In genomic region chr11:100891256-100892123, GRCm38 (mm10) we compare ENCODE assay signal across 10 mouse cellular contexts. TPM values are rescaled to one million over a fixed set of nuclear protein-coding genes. Genes with fewer than 3 reads are reported as not detected.
DNase-seq lines count a peak whose midpoint lies in the region; ATAC-seq lines count a peak whose summit lies in the region.
"Had no signal": no experiment of that assay in that cellular context is flagged by ENCODE, and none has a peak within 500 bp of the region (broad histone marks: within the 10 kb centered on the region; RNA-seq: fewer than 3 reads in every experiment).

No protein-coding gene starts in this region.

- H3K9me3 ChIP-seq in neural tube, embryonic 13.5 days, result no peaks in the 10 kb centered on the region
- H3K9me3 ChIP-seq in liver, embryonic 13.5 days (replicated peaks), result no peaks in the 10 kb centered on the region
- H3K9me3 ChIP-seq in midbrain, embryonic 14.5 days (ENCODE audit: control insufficient read depth, low read length), result no peaks in the 10 kb centered on the region

- WGBS in neural tube, embryonic 13.5 days, result 73% methylated on average over 15 of the region's 15 CpGs
- WGBS in liver, embryonic 13.5 days (ENCODE audit: insufficient replicate concordance), result 21% methylated on average over 15 of the region's 15 CpGs
- 66% methylated on average over 15 of the region's 15 CpGs for WGBS in midbrain, embryonic 14.5 days

- no peak overlapping the region for H3K4me3 ChIP-seq in neural tube, embryonic 13.5 days
- peak overlapping the region; percentile 22 for H3K4me3 ChIP-seq in liver, embryonic 13.5 days (replicated peaks)
- no peak overlapping the region for H3K4me3 ChIP-seq in midbrain, embryonic 14.5 days (replicated peaks; ENCODE audit: low read depth, low read length)

- H3K4me2 ChIP-seq in neural tube, embryonic 13.5 days, result no peak overlapping the region
- peak overlapping the region; percentile 61 for H3K4me2 ChIP-seq in liver, embryonic 13.5 days
- no peak overlapping the region for H3K4me2 ChIP-seq in midbrain, embryonic 14.5 days (ENCODE audit: low read length)

- no peak overlapping the region for H3K27ac ChIP-seq in neural tube, embryonic 13.5 days (replicated peaks)
- H3K27ac ChIP-seq in liver, embryonic 13.5 days, result peak overlapping the region; percentile 94
- H3K27ac ChIP-seq in midbrain, embryonic 14.5 days (replicated peaks; ENCODE audit: low read depth, low read length), result no peak overlapping the region

- H3K9ac ChIP-seq in neural tube, embryonic 13.5 days, result 0 out of 2 replicates have a peak overlapping the region, but pooled peaks have one; percentile 26
- H3K9ac ChIP-seq in liver, embryonic 13.5 days, result peak overlapping the region; percentile 68
- H3K9ac ChIP-seq in midbrain, embryonic 14.5 days (replicated peaks; ENCODE audit: low read length), result no peak overlapping the region
- H3K9ac ChIP-seq: forebrain, postnatal 0 days had no signal

- H3K27me3 ChIP-seq in neural tube, embryonic 13.5 days, result no peaks in the 10 kb centered on the region
- no peaks in the 10 kb centered on the region for H3K27me3 ChIP-seq in liver, embryonic 13.5 days
- no peaks in the 10 kb centered on the region for H3K27me3 ChIP-seq in midbrain, embryonic 14.5 days (ENCODE audit: control insufficient read depth, insufficient read depth, low read length)
- H3K27me3 ChIP-seq: CH12.LX had no signal

- peaks cover 84% of the 10 kb centered on the region for H3K36me3 ChIP-seq in neural tube, embryonic 13.5 days
- H3K36me3 ChIP-seq in liver, embryonic 13.5 days, result peaks cover 66% of the 10 kb centered on the region
- peaks cover 24% of the 10 kb centered on the region for H3K36me3 ChIP-seq in midbrain, embryonic 14.5 days (ENCODE audit: control insufficient read depth, insufficient read depth, low read length)

- peak; percentile 91 for DNase-seq in heart, adult 11 months
- no peak for DNase-seq in heart, postnatal 4 days
- DNase-seq in neural tube, embryonic 10.5 days (ENCODE audit: extremely low spot score, low spot score), result no peak
- DNase-seq in liver, embryonic 13.5 days, result peak; percentile 74
- DNase-seq in left cerebral cortex, postnatal 4 days, result no peak
- no peak for DNase-seq in cerebellum, adult 11-12 months
- no peak for DNase-seq in midbrain, embryonic 14.5 days

- ATAC-seq in neural tube, embryonic 13.5 days (ENCODE audit: low read depth), result no peak
- ATAC-seq in liver, embryonic 13.5 days (ENCODE audit: low read depth), result peak; percentile 82
- no peak for ATAC-seq in midbrain, embryonic 14.5 days (ENCODE audit: low FRiP score, low TSS enrichment)
- ATAC-seq: forebrain, postnatal 0 days had no signal

- H3K4me1 ChIP-seq in neural tube, embryonic 13.5 days (replicated peaks), result 0 out of 2 replicates have a peak, but pooled peaks cover 14% of the 10 kb centered on the region
- H3K4me1 ChIP-seq in liver, embryonic 13.5 days (replicated peaks), result peaks cover 77% of the 10 kb centered on the region
- H3K4me1 ChIP-seq in midbrain, embryonic 14.5 days (ENCODE audit: control insufficient read depth, insufficient read depth, low read length), result no peaks in the 10 kb centered on the region

- intact Hi-C loops in left cerebral cortex, postnatal 4 days (cut with DNase I), result loop anchor here (2.0 kb wide), 1 partner anchor 67 kb away; no protein-coding TSS in a partner anchor

RNA-seq across cellular contexts. Expression of gene Stat5a, which starts 32.3 kb away (rescaled TPM):
- 10 to 100 TPM; 15.7 to 17.4 TPM for total RNA-seq in heart, postnatal 4 days (2021)
- polyA plus RNA-seq in neural tube, embryonic 13.5 days (2015; fragmentation: Nextera tagmentation; extraction: Ambion mirVana), result 1.6 and 1.9 TPM in 2 replicates
- polyA plus RNA-seq in liver, embryonic 13.5 days (2015; fragmentation: Nextera tagmentation; extraction: Ambion mirVana), result 11.1 and 14.6 TPM in 2 replicates
- 1 to 10 TPM in 1 of 2 experiments, under 1 TPM in 1; 0.98 to 1.2 TPM for total RNA-seq in left cerebral cortex, postnatal 4 days (2021)
- 1.7 and 1.9 TPM in 2 replicates for polyA plus RNA-seq in midbrain, embryonic 14.5 days (2014; fragmentation: Nextera tagmentation; extraction: Ambion mirVana)

RNA-seq across cellular contexts. Expression of gene Stat5b, which starts 41.0 kb away (rescaled TPM):
- 10 to 100 TPM; 45.4 to 52.4 TPM for total RNA-seq in heart, postnatal 4 days (2021)
- polyA plus RNA-seq in neural tube, embryonic 13.5 days (2015; fragmentation: Nextera tagmentation; extraction: Ambion mirVana), result 17.2 TPM in 2 replicates
- polyA plus RNA-seq in liver, embryonic 13.5 days (2015; fragmentation: Nextera tagmentation; extraction: Ambion mirVana), result 21.1 and 23.8 TPM in 2 replicates
- 10 to 100 TPM in 1 of 2 experiments, 1 to 10 TPM in 1; 9.6 to 11.8 TPM for total RNA-seq in left cerebral cortex, postnatal 4 days (2021)
- 17.2 and 18.6 TPM in 2 replicates for polyA plus RNA-seq in midbrain, embryonic 14.5 days (2014; fragmentation: Nextera tagmentation; extraction: Ambion mirVana)

RNA-seq across cellular contexts. Expression of gene Stat3, which starts 47.9 kb away (rescaled TPM):
- total RNA-seq in heart, postnatal 4 days (2021), result 100 to 1,000 TPM; 111 to 115 TPM
- polyA plus RNA-seq in neural tube, embryonic 13.5 days (2015; fragmentation: Nextera tagmentation; extraction: Ambion mirVana), result 72.3 and 82.3 TPM in 2 replicates
- polyA plus RNA-seq in liver, embryonic 13.5 days (2015; fragmentation: Nextera tagmentation; extraction: Ambion mirVana), result 28.5 and 32.8 TPM in 2 replicates
- total RNA-seq in left cerebral cortex, postnatal 4 days (2021), result 10 to 100 TPM; 32.4 to 36.7 TPM
- polyA plus RNA-seq in midbrain, embryonic 14.5 days (2014; fragmentation: Nextera tagmentation; extraction: Ambion mirVana), result 29.6 and 30.6 TPM in 2 replicates

Comparison
In these comparisons a context has a peak if more than half of its experiments do, and no peak if none do; other contexts are left out.
1. DNase-seq: peak in heart, adult 11 months (single experiment) and liver, embryonic 13.5 days (single experiment); none in heart, postnatal 4 days (single experiment), neural tube, embryonic 10.5 days (single experiment), left cerebral cortex, postnatal 4 days (single experiment), cerebellum, adult 11-12 months (single experiment) and midbrain, embryonic 14.5 days (single experiment).